17 mouse cellular contexts compared by ENCODE assay signal in genomic region chr12:41729780-41730179, GRCm38 (mm10).
"Had no signal": no experiment of that assay in that cellular context is flagged by ENCODE, and none has a peak within 500 bp of the region (broad histone marks: within the 10 kb centered on the region; RNA-seq: fewer than 3 reads in every experiment).

No protein-coding gene starts in this region.

- H3K4me1 ChIP-seq: midbrain, embryonic 10.5 days; neural tube, embryonic 12.5 days had no signal

- H3K27me3 ChIP-seq: midbrain, embryonic 12.5 days; neural tube, embryonic 12.5 days had no signal

- H3K36me3 ChIP-seq: midbrain, embryonic 10.5 days; midbrain, embryonic 12.5 days; neural tube, embryonic 12.5 days had no signal

- H3K4me3 ChIP-seq: midbrain, embryonic 10.5 days; midbrain, embryonic 12.5 days; neural tube, embryonic 12.5 days had no signal

- H3K27ac ChIP-seq: midbrain, embryonic 10.5 days; midbrain, embryonic 12.5 days; neural tube, embryonic 12.5 days had no signal

- DNase-seq: lung, adult 18-20 months; lung, embryonic 14.5 days; lung, postnatal 10 days; lung, postnatal 4 days; midbrain, embryonic 14.5 days; retina, postnatal 1 day; right cerebral cortex, adult 18-20 months; right cerebral cortex, postnatal 25 days; right cerebral cortex, postnatal 4 days; spleen, adult 18-20 months; thymus, adult 18-20 months; thymus, postnatal 14 days; thymus, postnatal 36 days had no signal

- H3K9me3 ChIP-seq: midbrain, embryonic 10.5 days; midbrain, embryonic 12.5 days; neural tube, embryonic 12.5 days had no signal

- H3K9ac ChIP-seq: lung, embryonic 14.5 days; midbrain, embryonic 12.5 days; neural tube, embryonic 12.5 days had no signal

- ATAC-seq: midbrain, embryonic 16.5 days had no signal
